Mouse (Mus musculus): ENCODE data around the gene Gm49322. TPM values are rescaled to one million over a fixed set of nuclear protein-coding genes. Genes with fewer than 3 reads are reported as not detected.
A peak's percentile ranks its signal among the peaks of the same experiment; 100 is the strongest.

Gene Gm49322
- polyA plus RNA-seq, 1 experiment from 2014 or later, result 3.9 TPM

DNA sequence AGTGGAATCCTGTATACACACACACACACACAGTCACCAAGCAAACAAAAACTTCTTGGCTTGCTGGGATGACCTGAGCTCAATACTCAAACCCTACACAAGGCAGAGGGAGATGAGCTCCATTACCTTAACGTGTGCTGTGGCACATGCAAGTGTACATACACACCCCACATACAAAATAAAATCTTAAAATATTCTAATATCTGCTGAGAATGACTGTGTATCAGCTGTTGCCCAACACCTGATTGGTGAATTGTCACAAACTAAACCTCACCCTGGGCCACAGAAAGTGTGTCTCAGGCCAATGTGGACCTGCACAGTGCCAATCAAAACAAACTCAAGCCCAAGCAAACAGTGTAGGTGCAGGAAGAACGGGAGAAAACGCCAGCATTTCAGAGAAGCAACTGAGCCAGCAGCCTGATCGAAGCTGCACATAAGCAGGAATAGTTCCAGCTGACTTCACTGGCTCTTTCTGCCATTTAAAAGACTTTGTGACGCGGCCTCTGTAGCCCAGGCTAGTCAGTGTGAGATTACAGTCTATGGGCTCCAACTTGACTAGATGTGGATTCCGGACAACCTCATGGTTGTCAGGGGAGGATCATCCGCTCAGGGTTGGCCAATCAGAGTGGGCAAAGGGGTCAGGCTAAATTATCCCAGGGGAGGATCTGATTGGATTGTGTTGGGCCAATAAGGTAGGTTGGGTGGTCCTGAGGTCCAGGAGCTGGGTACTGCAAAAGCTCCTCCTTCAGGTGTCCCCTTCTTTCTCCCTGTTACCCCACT is 13.8 kb downstream of the Gm49322 start:
- Histone ChIP-seq H3K9me3 (no peaks in the 10 kb centered on the region), H3K4me1 (peaks cover 17% of the 10 kb centered on the region), H3K9ac (no peak overlapping the region), H3K27me3 (replicated peaks) (no peaks in the 10 kb centered on the region), H3K4me2 (no peak overlapping the region), H3K36me3 (peaks cover 13% of the 10 kb centered on the region), H3K4me3 (replicated peaks) (no peak overlapping the region), H3K27ac (no peak overlapping the region)
- no peak for ATAC-seq (ENCODE audit: insufficient read depth, low FRiP score, low read depth)
- 38% methylated on average over 8 of the region's 8 CpGs for WGBS

- Histone ChIP-seq H3K9ac (no peak overlapping the region), H3K4me3 (replicated peaks) (no peak overlapping the region), H3K4me2 (no peak overlapping the region), H3K27ac (no peak overlapping the region), H3K9me3 (no peaks in the 10 kb centered on the region), H3K27me3 (replicated peaks) (no peaks in the 10 kb centered on the region), H3K36me3 (peaks cover 6% of the 10 kb centered on the region), H3K4me1 (peaks cover 22% of the 10 kb centered on the region)
- WGBS, result 81% methylated on average over 9 of the region's 9 CpGs
- ATAC-seq (ENCODE audit: insufficient read depth, low FRiP score, low read depth), result no peak
These were observed 14.5 kb downstream of the Gm49322 start for GRCm38 (mm10) chr10:80620365-80620764.

- WGBS, result 53% methylated on average over 16 of the region's 16 CpGs
These were observed 15.2 kb downstream of the Gm49322 start for GRCm38 (mm10) chr10:80620796-80621689.

GRCm38 (mm10) chr10:80621690-80621939 is 15.8 kb downstream of the Gm49322 start:
- WGBS, result 1% methylated on average over 9 of the region's 9 CpGs
- peak overlapping the region; percentile 98 for H3K27ac ChIP-seq
- no peaks in the 10 kb centered on the region for H3K27me3 ChIP-seq (replicated peaks)
- no peak for ATAC-seq (ENCODE audit: insufficient read depth, low FRiP score, low read depth)
- no peaks in the 10 kb centered on the region for H3K9me3 ChIP-seq
- H3K4me1 ChIP-seq, result peaks cover 25% of the 10 kb centered on the region
- H3K9ac ChIP-seq, result peak overlapping the region; percentile 40; the same call in 1 of the 2 replicates
- peak overlapping the region; percentile 74 for H3K4me2 ChIP-seq
- H3K36me3 ChIP-seq, result no peaks in the 10 kb centered on the region; the same call in 1 of the 2 replicates
- H3K4me3 ChIP-seq (replicated peaks), result peak overlapping the region; percentile 92

More at GRCm38 (mm10) chr10:80620796-80621689, 15.2 kb downstream of the Gm49322 start:
- Histone ChIP-seq H3K4me1 (peaks cover 25% of the 10 kb centered on the region), H3K4me2 (peak overlapping the region; percentile 74), H3K27ac (peak overlapping the region; percentile 98), H3K9me3 (no peaks in the 10 kb centered on the region), H3K9ac (peak overlapping the region; percentile 40; the same call in 1 of the 2 replicates), H3K27me3 (replicated peaks) (no peaks in the 10 kb centered on the region), H3K36me3 (peaks cover under 1% of the 10 kb centered on the region; the same call in 1 of the 2 replicates), H3K4me3 (replicated peaks) (peak overlapping the region; percentile 92)
- no peak for ATAC-seq (ENCODE audit: insufficient read depth, low FRiP score, low read depth)

DNA sequence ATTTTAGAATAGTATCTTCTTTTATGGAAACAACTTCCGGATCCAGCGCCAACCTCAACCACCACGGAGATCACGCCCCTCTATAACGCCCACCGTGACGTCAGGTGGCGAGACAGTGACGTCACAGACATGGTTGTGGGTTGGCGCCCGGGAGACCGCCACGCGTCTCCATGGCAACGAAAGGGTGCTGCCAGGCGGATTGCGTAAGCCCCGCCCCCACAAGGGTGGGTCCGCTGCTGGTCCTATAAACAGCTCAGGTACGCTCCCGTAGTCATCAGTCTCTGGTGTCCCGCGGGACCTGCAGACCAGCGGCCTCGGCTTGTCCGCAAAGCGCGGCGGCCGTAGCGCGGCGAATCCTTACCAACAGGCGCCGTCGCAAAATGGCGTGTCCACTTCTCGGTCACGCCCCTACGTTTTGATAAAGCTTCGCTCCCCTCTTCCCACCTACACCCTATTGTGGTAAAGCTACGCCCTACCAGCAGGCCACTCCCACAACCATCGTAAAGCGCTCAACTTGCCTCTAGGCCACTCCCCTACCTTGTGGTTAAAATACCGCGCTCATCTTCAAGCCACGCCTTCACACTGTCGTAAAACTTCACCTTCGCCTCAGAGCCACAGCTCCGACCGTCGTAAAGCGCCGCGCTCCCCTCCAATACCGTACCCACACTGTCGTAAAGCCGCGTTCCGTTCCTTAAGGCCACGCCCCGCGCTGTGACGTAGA is 16.3 kb downstream of the Gm49322 start:
- Histone ChIP-seq H3K4me2 (peak overlapping the region; percentile 74), H3K36me3 (no peaks in the 10 kb centered on the region; the same call in 1 of the 2 replicates), H3K4me1 (peaks cover 26% of the 10 kb centered on the region), H3K4me3 (replicated peaks) (peak overlapping the region; percentile 92), H3K9me3 (no peaks in the 10 kb centered on the region), H3K27ac (peak overlapping the region; percentile 98), H3K27me3 (replicated peaks) (no peaks in the 10 kb centered on the region), H3K9ac (peak overlapping the region; percentile 7; the same call in 1 of the 2 replicates)
- WGBS, result under 1% methylated on average over 64 of the region's 64 CpGs
- ATAC-seq (ENCODE audit: insufficient read depth, low FRiP score, low read depth), result peak; percentile 96

DNA sequence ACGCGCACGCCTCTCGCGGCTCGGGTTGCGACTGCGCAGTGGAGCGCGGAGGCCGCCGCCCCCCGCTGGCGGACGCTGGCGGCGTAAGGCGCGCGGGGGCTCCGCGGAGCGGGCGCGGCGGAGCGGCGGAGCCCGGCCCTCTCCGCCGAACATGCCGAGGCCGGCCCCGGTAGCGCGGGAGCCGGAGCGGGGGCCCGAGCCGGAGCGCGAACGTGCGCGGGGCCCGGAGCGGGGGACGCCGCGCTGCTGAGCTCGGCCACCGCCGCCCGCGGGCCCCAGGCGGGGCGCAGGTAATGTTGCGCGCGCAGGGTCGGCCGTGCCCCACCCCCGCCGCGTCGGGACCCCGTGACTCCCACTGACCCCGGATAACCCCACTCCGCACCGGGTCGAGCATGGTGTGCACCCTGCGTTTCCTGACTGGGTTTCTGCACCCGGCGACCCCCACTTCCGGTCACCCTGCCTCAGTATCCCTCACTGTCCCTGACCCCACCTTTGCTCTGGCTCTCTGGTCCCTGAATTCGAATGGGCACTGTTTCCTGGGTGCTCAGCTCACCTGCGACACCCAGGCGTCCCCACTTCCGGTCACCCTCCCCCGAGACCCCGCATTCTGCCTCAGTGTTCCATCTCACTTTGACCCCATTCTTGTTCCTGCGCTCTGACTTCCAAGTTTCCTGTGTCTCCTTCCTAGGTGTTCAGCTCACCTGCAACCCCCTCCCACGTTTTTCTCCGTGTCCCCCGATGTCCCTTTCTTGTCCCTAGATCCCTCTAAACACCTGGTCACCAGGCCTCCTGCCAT is 17.0 kb downstream of the Gm49322 start, which contains the start of gene Csnk1g2:
Gene Csnk1g2, plus strand, starts transcription at position 178 of the 796 bp plus-strand sequence.
- Histone ChIP-seq H3K9ac (peak within 1 kb of the TSS; percentile 94), H3K27ac (peak within 1 kb of the TSS; percentile 98), H3K4me2 (peak within 1 kb of the TSS; percentile 78), H3K36me3 (no peaks in the 10 kb centered on the region; the same call in 1 of the 2 replicates), H3K4me1 (peaks cover 34% of the 10 kb centered on the region), H3K9me3 (no peaks in the 10 kb centered on the region), H3K4me3 (replicated peaks) (peak within 1 kb of the TSS; percentile 92), H3K27me3 (replicated peaks) (no peaks in the 10 kb centered on the region)
- WGBS, result under 1% methylated on average over 82 of the region's 85 CpGs
- peak; percentile 15 for ATAC-seq (ENCODE audit: insufficient read depth, low FRiP score, low read depth)

DNA sequence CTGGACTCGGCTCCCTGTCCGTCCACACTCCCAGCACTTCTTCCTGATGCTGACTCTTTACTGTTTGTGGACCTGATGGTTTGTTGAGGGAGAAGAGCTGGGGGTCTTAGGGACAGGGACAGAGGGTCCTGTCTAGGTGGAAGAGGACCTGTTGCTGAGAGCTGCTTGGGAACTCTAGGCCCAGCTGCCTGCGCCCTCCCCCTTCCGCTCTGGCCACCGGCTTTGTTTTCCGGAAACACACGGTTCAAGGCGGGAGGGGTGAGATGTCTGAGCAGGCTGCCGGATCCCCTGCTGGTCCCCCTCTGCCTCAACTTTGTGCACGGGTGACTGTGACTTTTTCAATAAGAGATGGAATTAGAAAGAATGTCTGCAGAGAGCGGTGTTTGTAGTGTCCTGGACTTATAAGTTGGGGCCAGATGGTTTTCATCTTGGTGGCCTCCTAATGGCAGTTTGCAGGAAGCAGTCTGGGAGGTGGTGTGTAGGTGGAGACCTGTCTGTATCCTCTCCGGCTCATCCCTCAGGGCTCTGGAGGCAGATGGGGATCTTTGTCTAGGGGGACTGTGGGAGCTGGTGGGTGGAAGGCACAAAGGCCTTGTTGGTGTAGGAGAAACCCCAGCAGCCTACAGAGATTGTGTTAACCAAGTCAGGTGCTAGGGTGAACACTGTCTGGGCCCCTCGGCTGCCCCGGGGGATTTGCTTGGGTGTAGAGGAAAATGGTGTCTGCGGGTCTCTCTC is 17.8 kb downstream of the Gm49322 start:
- no peaks in the 10 kb centered on the region for H3K27me3 ChIP-seq (replicated peaks)
- WGBS, result 10% methylated on average over 15 of the region's 15 CpGs
- H3K4me2 ChIP-seq, result peak overlapping the region; percentile 78
- H3K4me1 ChIP-seq, result peaks cover 39% of the 10 kb centered on the region
- peak overlapping the region; percentile 89 for H3K27ac ChIP-seq
- ATAC-seq (ENCODE audit: insufficient read depth, low FRiP score, low read depth), result no peak
- peak overlapping the region; percentile 94 for H3K9ac ChIP-seq
- peak overlapping the region; percentile 92 for H3K4me3 ChIP-seq (replicated peaks)
- H3K36me3 ChIP-seq, result no peaks in the 10 kb centered on the region; the same call in 1 of the 2 replicates
- H3K9me3 ChIP-seq, result no peaks in the 10 kb centered on the region

- H3K9me3 ChIP-seq, result no peaks in the 10 kb centered on the region
- no peak overlapping the region for H3K9ac ChIP-seq
- ATAC-seq (ENCODE audit: insufficient read depth, low FRiP score, low read depth), result no peak
- no peaks in the 10 kb centered on the region for H3K27me3 ChIP-seq (replicated peaks)
- H3K4me2 ChIP-seq, result no peak overlapping the region
- H3K4me3 ChIP-seq (replicated peaks), result no peak overlapping the region
- 86% methylated on average over 4 of the region's 4 CpGs for WGBS
- H3K36me3 ChIP-seq, result no peaks in the 10 kb centered on the region; the same call in 1 of the 2 replicates
- peaks cover 39% of the 10 kb centered on the region for H3K4me1 ChIP-seq
- H3K27ac ChIP-seq, result no peak overlapping the region
These were observed 19.9 kb downstream of the Gm49322 start for GRCm38 (mm10) chr10:80625764-80626163.

DNA sequence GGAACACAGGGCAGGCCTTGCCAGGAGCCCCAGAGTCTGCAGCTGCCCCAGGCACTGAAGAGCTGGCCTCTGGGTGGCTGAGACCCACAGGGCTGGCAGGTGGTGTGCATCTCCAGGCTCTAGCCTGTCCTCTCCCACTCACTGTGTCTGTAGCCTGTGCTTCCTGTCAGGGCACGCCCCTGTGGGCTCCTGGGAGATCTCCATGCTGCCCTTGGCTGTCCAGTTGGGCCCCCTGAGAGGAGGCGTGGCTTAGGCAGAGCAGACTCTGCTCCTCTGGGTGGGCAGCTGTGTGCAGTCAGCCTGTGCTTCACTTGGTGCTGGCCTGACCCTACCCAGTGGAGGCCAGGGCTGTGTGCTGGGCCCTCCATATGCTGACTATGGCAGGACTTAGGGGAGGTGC is 21.9 kb downstream of the Gm49322 start:
- no peaks in the 10 kb centered on the region for H3K9me3 ChIP-seq
- no peaks in the 10 kb centered on the region; the same call in 1 of the 2 replicates for H3K36me3 ChIP-seq
- H3K27me3 ChIP-seq (replicated peaks), result no peaks in the 10 kb centered on the region
- peak overlapping the region; percentile 33; the same call in 1 of the 2 replicates for H3K27ac ChIP-seq
- H3K4me2 ChIP-seq, result no peak overlapping the region
- H3K4me3 ChIP-seq (replicated peaks), result 0 out of 2 replicates have a peak overlapping the region, but pooled peaks have one; percentile 0
- no peak overlapping the region for H3K9ac ChIP-seq
- ATAC-seq (ENCODE audit: insufficient read depth, low FRiP score, low read depth), result 0 out of 2 replicates have a peak, but pooled peaks have one; percentile 14
- 26% methylated on average over 2 of the region's 2 CpGs for WGBS
- H3K4me1 ChIP-seq, result peaks cover 34% of the 10 kb centered on the region

DNA sequence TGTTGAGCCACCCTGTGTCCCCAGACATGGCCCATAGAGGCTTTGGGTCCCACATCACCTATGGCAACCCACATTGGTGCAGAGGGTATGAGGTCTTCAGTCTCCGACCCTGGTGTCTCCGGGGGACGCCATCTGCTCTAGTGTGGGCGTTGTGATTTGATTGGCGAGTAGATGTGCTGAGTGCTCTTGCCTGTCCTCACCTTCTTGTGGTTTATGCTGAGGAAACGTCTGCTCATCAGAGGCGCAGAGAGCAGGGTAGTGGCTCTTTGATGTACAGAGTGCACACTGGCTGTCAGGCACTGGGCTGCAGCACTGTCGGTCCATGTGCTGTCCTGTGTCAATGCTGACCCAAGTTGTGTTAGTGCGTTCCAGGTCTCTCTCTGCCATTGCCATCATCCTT is 23.1 kb downstream of the Gm49322 start:
- no peak overlapping the region for H3K4me2 ChIP-seq
- peaks cover 29% of the 10 kb centered on the region for H3K4me1 ChIP-seq
- no peak for ATAC-seq (ENCODE audit: insufficient read depth, low FRiP score, low read depth)
- H3K27me3 ChIP-seq (replicated peaks), result no peaks in the 10 kb centered on the region
- H3K9ac ChIP-seq, result no peak overlapping the region
- H3K4me3 ChIP-seq (replicated peaks), result no peak overlapping the region
- WGBS, result 84% methylated on average over 9 of the region's 9 CpGs
- H3K9me3 ChIP-seq, result no peaks in the 10 kb centered on the region
- H3K36me3 ChIP-seq, result peaks cover 3% of the 10 kb centered on the region; the same call in 1 of the 2 replicates
- no peak overlapping the region for H3K27ac ChIP-seq
